Comparison of ENCODE assay signal across 19 mouse cellular contexts in genomic region chr2:11265455-11265854, GRCm38 (mm10).
DNase-seq lines count a peak whose midpoint lies in the region; ATAC-seq and TF ChIP-seq lines count a peak whose summit lies in the region.
"Had no signal": no experiment of that assay in that cellular context is flagged by ENCODE, and none has a peak within 500 bp of the region (broad histone marks: within the 10 kb centered on the region; RNA-seq: fewer than 3 reads in every experiment).

No protein-coding gene starts in this region.

- H3K36me3 ChIP-seq in kidney, adult 2 months (ENCODE audit: control insufficient read depth, insufficient read depth, low read length): no peaks in the 10 kb centered on the region
- H3K36me3 ChIP-seq in kidney, embryonic 14.5 days (ENCODE audit: control insufficient read depth, insufficient read depth, low read length): no peaks in the 10 kb centered on the region
- H3K36me3 ChIP-seq in kidney, postnatal 0 days (ENCODE audit: insufficient read depth, low read length): no peaks in the 10 kb centered on the region
- H3K36me3 ChIP-seq: forebrain, embryonic 12.5 days; heart, embryonic 10.5 days; hindbrain, embryonic 12.5 days; limb, embryonic 15.5 days; liver, embryonic 15.5 days had no signal

- WGBS in kidney, adult 2 months: 73% methylated on average over 9 of the region's 9 CpGs
- 75% methylated on average over 9 of the region's 9 CpGs for WGBS in kidney, embryonic 14.5 days
- 66% methylated on average over 9 of the region's 9 CpGs for WGBS in kidney, postnatal 0 days

- intact Hi-C loops in gastrocnemius, postnatal 14 days (cut with DNase I; ENCODE audit: low total_unique reads): no loop called here

- no peak overlapping the region for H3K27ac ChIP-seq in kidney, adult 2 months (ENCODE audit: insufficient read depth, low read depth, low read length)
- H3K27ac ChIP-seq in kidney, embryonic 14.5 days (ENCODE audit: low read depth, low read length): no peak overlapping the region
- no peak overlapping the region for H3K27ac ChIP-seq in kidney, postnatal 0 days
- H3K27ac ChIP-seq: forebrain, embryonic 12.5 days; heart, embryonic 10.5 days; hindbrain, embryonic 12.5 days; limb, embryonic 15.5 days; liver, embryonic 15.5 days; stomach, postnatal 0 days had no signal

- no peaks in the 10 kb centered on the region for H3K4me1 ChIP-seq in kidney, adult 2 months (ENCODE audit: control insufficient read depth, insufficient read depth, low read length)
- no peaks in the 10 kb centered on the region for H3K4me1 ChIP-seq in kidney, embryonic 14.5 days (ENCODE audit: control insufficient read depth, insufficient read depth, low read length)
- no peaks in the 10 kb centered on the region for H3K4me1 ChIP-seq in kidney, postnatal 0 days (replicated peaks; ENCODE audit: insufficient read depth, low read length)
- H3K4me1 ChIP-seq: forebrain, embryonic 12.5 days; heart, embryonic 10.5 days; hindbrain, embryonic 12.5 days; limb, embryonic 15.5 days; liver, embryonic 15.5 days had no signal

- H3K9me3 ChIP-seq in kidney, embryonic 14.5 days (ENCODE audit: control insufficient read depth, low read length): no peaks in the 10 kb centered on the region
- H3K9me3 ChIP-seq in kidney, postnatal 0 days (replicated peaks; ENCODE audit: low read length): no peaks in the 10 kb centered on the region
- H3K9me3 ChIP-seq: forebrain, embryonic 12.5 days; heart, embryonic 10.5 days; hindbrain, embryonic 12.5 days; limb, embryonic 15.5 days; liver, embryonic 15.5 days; megakaryocyte, embryonic 14.5 days had no signal

- H3K9ac ChIP-seq in kidney, embryonic 14.5 days (ENCODE audit: low read depth, low read length): no peak overlapping the region
- H3K9ac ChIP-seq in kidney, postnatal 0 days (ENCODE audit: low read depth, low read length): no peak overlapping the region
- H3K9ac ChIP-seq: forebrain, embryonic 12.5 days; hindbrain, embryonic 12.5 days; limb, embryonic 15.5 days; liver, embryonic 15.5 days had no signal

- DNase-seq in embryo, embryonic 11 days: peak; percentile 17
- no peak for DNase-seq in embryo, embryonic 10 days (ENCODE audit: low spot score)
- peak; percentile 49 for DNase-seq in kidney, adult 2 months
- no peak for DNase-seq in brain, embryonic 14.5 days (ENCODE audit: low read depth)
- peak; percentile 13 for DNase-seq in kidney, postnatal 0 days (ENCODE audit: low spot score)
- no peak for DNase-seq in gastrocnemius, postnatal 14 days
- no peak for DNase-seq in testis, postnatal 14 days (ENCODE audit: low spot score)
- DNase-seq: adrenal gland, postnatal 25 days; cerebellum, adult 2 months; midbrain, embryonic 14.5 days had no signal

- no peak for TF ChIP-seq POLR2A in kidney, adult 2 months (IDR thresholded peaks at IDR 0.05; ENCODE audit: low read depth, low read length)
- TF ChIP-seq POLR2A in brain, embryonic 14.5 days (IDR thresholded peaks at IDR 0.05; ENCODE audit: borderline replicate concordance, extremely low read depth, insufficient read depth, insufficient read length, poor library complexity, severe bottlenecking): no peak

- no peak; the same call in 1 of the 2 replicates for TF ChIP-seq CTCF in kidney, adult 2 months (conservative IDR thresholded peaks at IDR 0.05; ENCODE audit: insufficient read depth, insufficient read length, low read depth, low read length)
- TF ChIP-seq CTCF in brain, embryonic 14.5 days (IDR thresholded peaks at IDR 0.05; ENCODE audit: borderline replicate concordance, extremely low read depth, insufficient read depth, insufficient read length): peak; percentile 22; the same call in 1 of the 2 replicates
- TF ChIP-seq CTCF in kidney, postnatal 0 days (IDR thresholded peaks at IDR 0.05; ENCODE audit: low read depth): peak; percentile 54

- no peak overlapping the region for H3K4me3 ChIP-seq in kidney, adult 2 months (ENCODE audit: insufficient read depth, low read depth, low read length)
- H3K4me3 ChIP-seq in kidney, embryonic 14.5 days (ENCODE audit: low read length): no peak overlapping the region
- H3K4me3 ChIP-seq in kidney, postnatal 0 days (replicated peaks; ENCODE audit: low read depth, low read length): no peak overlapping the region
- H3K4me3 ChIP-seq: forebrain, embryonic 12.5 days; heart, embryonic 10.5 days; hindbrain, embryonic 12.5 days; limb, embryonic 15.5 days; liver, embryonic 15.5 days; megakaryocyte, embryonic 14.5 days had no signal

- H3K4me2 ChIP-seq in kidney, embryonic 14.5 days (replicated peaks; ENCODE audit: low read depth, low read length): no peak overlapping the region
- H3K4me2 ChIP-seq in kidney, postnatal 0 days (ENCODE audit: low read length): no peak overlapping the region
- H3K4me2 ChIP-seq: forebrain, embryonic 12.5 days; hindbrain, embryonic 12.5 days; limb, embryonic 15.5 days; liver, embryonic 15.5 days had no signal

- no peaks in the 10 kb centered on the region for H3K27me3 ChIP-seq in kidney, adult 2 months (replicated peaks; ENCODE audit: control insufficient read depth, insufficient read depth, low read length)
- no peaks in the 10 kb centered on the region for H3K27me3 ChIP-seq in kidney, embryonic 14.5 days (ENCODE audit: control insufficient read depth, insufficient read depth, low read length)
- no peaks in the 10 kb centered on the region for H3K27me3 ChIP-seq in kidney, postnatal 0 days (ENCODE audit: insufficient read depth, low read length)
- H3K27me3 ChIP-seq: CH12.LX; forebrain, embryonic 12.5 days; hindbrain, embryonic 12.5 days; limb, embryonic 15.5 days; liver, embryonic 15.5 days; megakaryocyte, embryonic 14.5 days had no signal

- no peak for ATAC-seq in kidney, embryonic 14.5 days (ENCODE audit: low FRiP score, low TSS enrichment)
- ATAC-seq in kidney, postnatal 0 days (replicated peaks; ENCODE audit: low FRiP score, low read depth): no peak

Comparison
In these comparisons a context has a peak if more than half of its experiments do, and no peak if none do; other contexts are left out.
1. DNase-seq: peak in embryo, embryonic 11 days (single experiment), kidney, adult 2 months (single experiment) and kidney, postnatal 0 days (single experiment); none in embryo, embryonic 10 days (single experiment), brain, embryonic 14.5 days (single experiment), gastrocnemius, postnatal 14 days (single experiment) and testis, postnatal 14 days (single experiment).